Mouse (Mus musculus): ENCODE measurements around the gene Snapc4. TPM values are rescaled to one million over a fixed set of nuclear protein-coding genes. Genes with fewer than 3 reads are reported as not detected.

Snapc4 gene
- total RNA-seq, 2 experiments from 2014 or later: 8.5 to 9.3 TPM

GRCm38 (mm10) chr2:26317371-26317770 is 63.1 kb downstream of the Snapc4 start:
- no peak for DNase-seq
- intact Hi-C loops (cut with DNase I): loop anchor here (5.0 kb wide), 2 partner anchors 35 to 125 kb away; partner anchors contain the start of gene Dnlz

- peak in 1 of 2 experiments; percentile 25 for DNase-seq
- intact Hi-C loops (cut with DNase I): loop anchor here (5.0 kb wide), 2 partner anchors 36 to 126 kb away; partner anchors contain the start of gene Dnlz
Measured at GRCm38 (mm10) chr2:26316576-26317246, 63.7 kb downstream of the Snapc4 start.

GRCm38 (mm10) chr2:26315925-26316311 is 64.5 kb downstream of the Snapc4 start:
- DNase-seq: peak; percentile 52 to 56
- intact Hi-C loops (cut with DNase I): loop anchor here (5.0 kb wide), 2 partner anchors 36 to 126 kb away; partner anchors contain the start of gene Dnlz

DNA sequence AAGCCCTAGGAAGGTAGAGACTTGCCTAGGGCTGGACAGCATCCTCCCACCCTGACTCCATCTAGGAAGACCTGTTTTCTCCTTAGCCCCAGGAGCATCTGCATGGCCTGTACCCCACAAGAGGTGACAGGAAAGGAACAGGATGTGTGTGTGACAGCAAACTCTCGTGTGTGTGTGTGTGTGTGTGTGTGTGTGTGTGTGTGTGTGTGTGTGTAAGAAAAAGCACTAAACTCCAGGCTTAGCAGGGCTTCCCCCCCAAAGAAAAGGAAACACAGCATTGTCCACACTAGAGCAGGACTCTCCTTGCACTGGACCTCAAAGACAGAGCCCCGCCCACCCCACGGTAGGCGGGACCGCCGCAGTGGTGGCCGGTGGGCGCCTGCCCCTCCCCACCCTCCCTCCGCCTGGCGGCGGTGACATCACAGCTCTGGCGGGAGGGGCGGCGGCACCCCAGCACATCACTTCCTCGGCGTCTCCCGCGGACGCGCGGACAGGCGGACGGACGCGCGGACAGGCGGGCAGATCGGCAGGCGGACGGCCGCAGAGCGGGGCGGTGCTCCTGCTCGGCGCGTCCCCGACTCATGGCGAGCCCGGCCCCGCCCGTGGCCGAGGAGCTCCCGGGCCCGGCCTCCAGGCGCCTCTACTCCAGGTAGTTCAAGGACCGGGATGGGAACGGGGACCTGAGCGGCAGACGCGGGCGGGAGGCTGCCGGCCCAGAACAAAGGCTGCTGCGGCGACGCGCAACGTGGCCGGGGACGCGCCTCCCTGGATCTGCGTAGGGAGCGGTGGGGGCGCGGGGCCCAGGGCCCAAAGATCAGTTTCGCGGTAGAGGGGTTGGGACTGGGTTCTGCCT is 65.2 kb downstream of the Snapc4 start, which contains the start of gene Gpsm1:
TSS of gene Gpsm1 (plus strand) at position 444 of the 853 bp plus-strand sequence.
- peak; percentile 83 to 87 for DNase-seq
- intact Hi-C loops (cut with DNase I): loop anchor here (5.0 kb wide), 2 partner anchors 37 to 127 kb away; partner anchors contain the start of gene Dnlz

DNA sequence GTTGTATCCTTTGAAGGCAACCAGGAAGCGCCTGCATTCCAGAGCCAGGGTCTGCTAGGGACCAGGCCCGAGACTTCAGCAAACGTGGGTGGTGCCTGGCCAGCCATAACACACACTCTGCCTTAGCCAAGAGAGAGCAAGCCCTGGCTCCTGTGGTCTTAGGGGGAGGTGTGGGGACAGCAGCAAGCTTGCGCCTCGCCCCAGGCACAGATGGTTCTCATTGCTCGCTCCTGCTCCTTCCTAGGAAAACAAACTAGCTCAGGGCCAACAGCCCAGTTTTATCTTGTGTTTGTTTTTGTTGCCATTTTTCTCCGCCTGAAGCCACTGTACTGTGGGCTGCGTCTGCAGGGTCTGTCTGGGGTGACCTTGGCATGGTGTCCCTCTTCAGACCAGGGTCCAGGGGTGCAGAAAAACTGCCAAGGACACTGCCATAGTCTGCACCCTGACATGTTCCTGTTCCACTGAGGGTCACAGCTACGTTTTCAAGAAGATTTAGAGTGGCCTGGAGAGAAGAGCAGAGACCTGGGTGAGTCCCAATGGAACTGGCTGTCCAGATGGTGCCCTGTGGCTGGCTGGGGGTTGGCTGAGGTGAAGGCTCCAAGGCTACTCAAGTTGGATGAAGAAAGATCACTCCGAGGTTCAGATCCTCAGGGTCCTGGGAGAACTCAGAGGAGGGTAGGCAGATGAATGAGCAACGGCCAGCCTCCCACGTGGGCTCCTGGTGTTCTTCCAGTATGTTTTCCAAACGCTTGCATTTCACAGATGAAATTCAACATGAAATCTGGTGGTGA is 66.0 kb downstream of the Snapc4 start:
- intact Hi-C loops (cut with DNase I): loop anchor here (5.0 kb wide), 2 partner anchors 38 to 128 kb away; partner anchors contain the start of gene Dnlz
- DNase-seq: peak; percentile 53 to 61

GRCm38 (mm10) chr2:26313394-26313793 is 67.1 kb downstream of the Snapc4 start:
- intact Hi-C loops (cut with DNase I): no loop called here
- no peak for DNase-seq

DNA sequence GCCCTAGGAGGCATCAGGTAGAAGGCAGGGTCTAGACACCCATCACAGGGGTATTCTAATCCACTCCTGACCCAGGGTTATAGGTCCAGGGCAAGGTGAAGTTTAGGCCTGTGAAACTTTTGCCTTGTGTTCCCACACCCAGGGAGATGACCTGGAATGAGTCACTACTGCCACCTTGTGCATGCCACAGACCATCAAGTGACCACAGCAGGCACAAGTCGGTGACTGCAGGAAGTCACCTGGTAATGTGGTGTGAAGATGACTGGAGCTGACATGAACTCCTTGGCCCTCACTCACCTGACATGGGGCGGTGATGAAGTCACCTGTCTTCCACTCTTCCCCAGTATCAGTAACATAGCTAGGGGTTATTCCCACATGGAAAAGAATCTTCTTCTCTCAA is 67.6 kb downstream of the Snapc4 start:
- intact Hi-C loops (cut with DNase I): no loop called here
- DNase-seq: no peak

Other genes with a start within 250 kb of the Snapc4 start
- gene Lhx3, start 172.4 kb downstream of the Snapc4 start, total RNA-seq (2021): not detected
- gene Qsox2, start 143.1 kb downstream of the Snapc4 start, total RNA-seq (2021): 10 to 100 TPM; 19.0 to 19.7 TPM
- gene Ccdc187, start 86.1 kb downstream of the Snapc4 start, total RNA-seq (2021): under 1 TPM; 0.03 to 0.08 TPM
- gene Gpsm1, start 65.1 kb downstream of the Snapc4 start, total RNA-seq (2021): 100 to 1,000 TPM; 208 to 243 TPM
- 10 to 100 TPM; 21.1 to 21.4 TPM for gene Dnlz, start 28.5 kb downstream of the Snapc4 start, total RNA-seq (2021)
- gene Card9, start 19.7 kb downstream of the Snapc4 start, total RNA-seq (2021): 1 to 10 TPM; 1.4 to 1.5 TPM
- gene Entr1, start 8.7 kb upstream of the Snapc4 start, total RNA-seq (2021): 10 to 100 TPM; 43.4 to 48.2 TPM
- gene Pmpca, start 8.7 kb upstream of the Snapc4 start, total RNA-seq (2021): 100 to 1,000 TPM; 137 to 154 TPM
- gene Inpp5e, start 28.6 kb upstream of the Snapc4 start, total RNA-seq (2021): 10 to 100 TPM; 13.8 to 15.4 TPM
- gene Sec16a, start 64.6 kb upstream of the Snapc4 start, total RNA-seq (2021): 10 to 100 TPM; 36.9 to 39.1 TPM
- gene Notch1, start 136.0 kb upstream of the Snapc4 start, total RNA-seq (2021): 10 to 100 TPM; 29.5 to 34.0 TPM
- gene Egfl7, start 199.4 kb upstream of the Snapc4 start, total RNA-seq (2021): 100 to 1,000 TPM; 146 to 183 TPM
- gene Gm20532, start 206.0 kb upstream of the Snapc4 start, total RNA-seq (2021): not detected
- 10 to 100 TPM; 69.1 to 71.6 TPM for gene Agpat2, start 223.8 kb upstream of the Snapc4 start, total RNA-seq (2021)
- 10 to 100 TPM; 26.4 to 28.3 TPM for gene Fam69b, start 247.8 kb upstream of the Snapc4 start, total RNA-seq (2021)

Measured in heart, postnatal 36 days (tissue).